Mouse (Mus musculus) cortical plate, adult 2 months (tissue): ENCODE measurements at regions not wholly inside any gene's neighbourhood (a gene's known extent, or its start where the extent isn't known, plus 50 kb on each side); places are given as distances from the start of the nearest gene placed in this dataset.

Source experiments
- CTCF ChIP-seq: fragments of 200-500 bp; IDR thresholded peaks from 2 replicates; pipeline ENCODE4 v1.5.1; 2011; ENCODE audit warnings: mild to moderate bottlenecking, control low read depth, low read length; ENCODE audit not compliant: insufficient read depth; ENCODE audit errors: extremely low read depth
- POLR2A ChIP-seq: fragments of 200-500 bp; IDR thresholded peaks from 2 replicates; pipeline ENCODE4 v1.6.1; 2011; ENCODE audit warnings: mild to moderate bottlenecking, low read length, control low read depth; ENCODE audit not compliant: insufficient read depth; ENCODE audit errors: extremely low read depth

GRCm38 (mm10) chr2:19714025-19714424 lies 56.5 kb downstream of the Otud1 start:
- TF ChIP-seq CTCF = no peak
- TF ChIP-seq POLR2A = no peak
